Mouse (Mus musculus) splenic B cell, adult 2 months (primary cell): ENCODE results near the gene Gm11115.

Source experiments
- DNase-seq: peaks from one replicate; pipeline ENCODE4 v3.0.0-alpha.2; 2011; ENCODE audit warnings: low read depth, low spot score
- H3K27me3 ChIP-seq: 2 replicates; pipeline ENCODE4 v1.6.1; 2012; ENCODE audit warnings: mild to moderate bottlenecking, low read length, moderate library complexity, mixed read lengths; ENCODE audit not compliant: control insufficient read depth, poor library complexity, insufficient read depth, severe bottlenecking
- H3K36me3 ChIP-seq: 2 replicates; pipeline ENCODE4 v1.6.1; 2012; ENCODE audit warnings: mild to moderate bottlenecking, low read length, moderate library complexity, mixed read lengths; ENCODE audit not compliant: control insufficient read depth, poor library complexity, insufficient read depth, severe bottlenecking

Gene Gm11115

DNA sequence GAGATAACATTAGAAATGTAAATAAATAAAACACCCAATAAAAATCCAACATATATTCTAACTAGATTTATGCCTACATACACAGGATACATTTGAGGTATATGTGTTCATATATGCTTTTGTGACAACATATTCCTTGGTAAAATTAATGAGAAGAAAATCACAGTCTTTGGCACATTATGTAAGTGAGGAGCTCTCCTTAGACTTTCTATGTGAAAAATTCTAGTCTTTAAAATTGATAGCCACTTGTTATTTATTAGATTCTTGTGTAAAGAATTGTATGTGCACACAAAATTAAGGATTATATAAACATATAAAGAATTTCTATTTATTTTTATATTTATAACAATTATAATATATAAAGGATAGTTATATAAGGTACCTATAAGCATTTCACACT is at the start of gene Gm11115:
Gene Gm11115 (minus strand): TSS at position 101 of the 400 bp plus-strand sequence.
- H3K27me3 ChIP-seq, result no peaks in the 10 kb centered on the region
- DNase-seq, result no peak
- H3K36me3 ChIP-seq, result no peaks in the 10 kb centered on the region

GRCm38 (mm10) chr5:88111430-88111829 is 42.5 kb downstream of the Gm11115 start, which contains the start of gene Gm11116:
TSS of gene Gm11116 (minus strand) at chr5:88111530.
- DNase-seq, result no peak
- no peaks in the 10 kb centered on the region for H3K36me3 ChIP-seq
- H3K27me3 ChIP-seq, result no peaks in the 10 kb centered on the region
